Mouse (Mus musculus) kidney, postnatal 10 days (tissue): ENCODE data around the gene Slc3a2.
"Not testable (repeated sequence)": the region's sequence is repeated elsewhere in the genome, so short reads cannot be mapped to it uniquely, and the experiment has no call there.

ENCODE experiments used
- DNase-seq: peaks from one replicate; pipeline ENCODE4 v3.0.0; 2021; ENCODE audit warnings: mixed read lengths

The Slc3a2 gene

GRCm38 (mm10) chr19:8722907-8723573, at the start of gene Slc3a2:
Gene Slc3a2, minus strand, starts transcription at chr19:8723369.
- peak; percentile 96 for DNase-seq

DNA sequence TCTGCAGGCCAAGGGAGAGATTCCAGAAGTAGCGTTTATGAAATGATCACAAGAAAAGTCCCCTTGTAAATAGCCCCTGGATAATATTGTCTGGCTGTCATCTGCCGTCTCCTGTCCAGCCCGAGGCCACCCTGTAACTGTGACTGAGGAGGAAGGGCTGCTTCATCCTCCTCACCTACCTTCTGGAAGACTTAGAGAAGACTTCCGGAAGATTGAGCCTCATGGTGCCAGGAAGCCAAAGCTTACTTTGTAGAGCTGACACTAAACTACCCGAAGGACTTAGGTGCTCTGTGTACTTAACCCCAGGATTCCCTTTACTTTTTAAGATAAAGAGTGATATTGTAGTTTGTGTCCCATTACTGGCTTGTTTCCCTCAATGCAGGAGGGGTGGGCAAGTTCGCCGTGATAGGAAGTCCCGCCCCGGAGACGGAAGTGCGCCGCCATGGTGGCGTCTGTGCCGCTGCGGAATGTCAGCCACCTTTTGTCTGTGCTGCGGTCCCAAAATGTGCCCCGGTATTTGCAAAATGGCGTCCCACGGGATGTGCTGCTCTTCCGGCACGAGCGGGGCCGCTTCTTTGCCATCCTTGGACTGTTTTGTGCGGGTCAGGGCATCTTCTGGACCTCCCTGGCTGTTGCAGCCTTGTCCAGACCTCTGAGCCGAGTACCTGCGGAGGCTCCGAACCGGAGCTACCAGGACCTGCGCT, 47.5 kb upstream of the Slc3a2 start, which contains the start of gene Tmem223:
Gene Tmem223, plus strand, starts transcription at position 430 of the 704 bp plus-strand sequence.
- peak; percentile 90 for DNase-seq

DNA sequence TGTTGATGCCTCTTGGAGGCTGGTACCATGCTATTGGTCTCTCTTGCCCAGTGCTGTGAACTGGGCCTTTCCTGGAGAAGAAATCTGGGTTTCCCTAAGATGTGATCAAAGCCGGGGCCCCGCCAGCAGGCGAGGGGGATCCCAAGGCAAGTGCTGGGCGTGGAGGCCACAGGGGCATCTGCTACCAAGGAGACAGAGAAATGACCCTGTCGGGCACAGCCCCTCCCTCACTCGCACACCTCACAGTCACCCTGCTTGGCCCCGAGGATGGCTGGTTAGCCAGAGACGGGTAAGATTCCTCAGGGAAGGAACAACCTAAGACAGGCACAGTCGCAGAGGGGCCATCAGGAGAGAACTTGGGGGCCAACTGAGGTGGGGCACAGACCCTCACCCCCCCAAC, 42.4 kb upstream of the Slc3a2 start:
- DNase-seq, result no peak

DNA sequence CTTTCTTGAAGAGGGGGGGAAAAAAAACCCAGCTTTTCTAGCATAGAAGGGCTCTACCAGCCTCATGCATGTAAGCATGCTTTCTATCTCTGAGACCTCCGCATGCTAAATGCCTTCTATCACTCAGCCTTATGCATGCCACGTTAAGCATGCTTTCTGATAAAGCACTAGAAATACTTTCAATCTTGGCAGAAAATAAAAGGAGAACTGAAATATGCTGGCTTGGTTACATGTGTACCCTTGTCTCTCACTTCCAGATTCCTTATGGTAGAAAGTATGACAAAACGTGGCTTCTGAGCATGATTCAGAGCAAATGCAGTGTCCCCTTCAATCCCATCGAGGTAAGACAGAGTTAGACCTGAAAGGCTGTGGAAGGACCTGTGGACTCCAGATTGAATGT, 40.1 kb upstream of the Slc3a2 start:
- no peak for DNase-seq

DNA sequence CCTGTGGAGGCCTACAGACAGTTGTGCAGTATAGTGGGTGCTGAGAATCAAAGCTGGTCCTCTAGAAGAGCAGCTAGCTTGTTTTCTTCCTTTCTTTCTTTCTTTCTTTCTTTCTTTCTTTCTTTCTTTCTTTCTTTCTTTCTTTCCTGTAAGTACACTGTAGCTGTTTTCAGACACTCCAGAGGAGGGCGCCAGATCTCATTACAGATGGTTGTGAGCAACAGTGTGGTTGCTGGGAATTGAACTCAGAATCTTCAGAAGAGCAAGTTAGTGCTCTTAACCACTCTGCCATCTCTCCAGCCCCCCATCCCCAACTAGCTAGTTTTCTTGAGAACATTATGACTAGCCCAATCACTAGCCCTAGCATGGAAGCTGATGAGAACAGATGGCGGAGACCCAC, 37.6 kb upstream of the Slc3a2 start:
- no peak for DNase-seq

DNA sequence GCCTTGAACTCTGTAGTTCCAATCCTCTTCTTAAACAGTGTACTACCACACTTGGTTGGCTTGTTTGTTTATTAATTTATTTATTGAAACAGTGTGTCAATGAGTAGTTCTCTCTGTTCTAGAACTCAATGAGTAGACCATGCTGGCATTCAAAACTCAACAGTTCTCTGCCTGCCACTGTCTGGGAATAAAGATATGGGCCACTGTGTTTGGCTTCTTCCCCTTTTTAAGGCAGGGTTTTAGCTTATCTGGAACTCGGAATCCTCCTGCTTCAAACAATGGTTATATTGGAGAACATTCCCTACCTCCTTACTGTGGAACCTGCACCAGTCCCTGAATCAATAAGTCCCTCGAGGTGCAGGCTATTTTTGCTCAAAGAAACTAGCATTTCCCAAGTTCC, 35.7 kb upstream of the Slc3a2 start:
- no peak for DNase-seq

GRCm38 (mm10) chr19:8757471-8757998, 34.4 kb upstream of the Slc3a2 start:
- DNase-seq, result no peak

DNA sequence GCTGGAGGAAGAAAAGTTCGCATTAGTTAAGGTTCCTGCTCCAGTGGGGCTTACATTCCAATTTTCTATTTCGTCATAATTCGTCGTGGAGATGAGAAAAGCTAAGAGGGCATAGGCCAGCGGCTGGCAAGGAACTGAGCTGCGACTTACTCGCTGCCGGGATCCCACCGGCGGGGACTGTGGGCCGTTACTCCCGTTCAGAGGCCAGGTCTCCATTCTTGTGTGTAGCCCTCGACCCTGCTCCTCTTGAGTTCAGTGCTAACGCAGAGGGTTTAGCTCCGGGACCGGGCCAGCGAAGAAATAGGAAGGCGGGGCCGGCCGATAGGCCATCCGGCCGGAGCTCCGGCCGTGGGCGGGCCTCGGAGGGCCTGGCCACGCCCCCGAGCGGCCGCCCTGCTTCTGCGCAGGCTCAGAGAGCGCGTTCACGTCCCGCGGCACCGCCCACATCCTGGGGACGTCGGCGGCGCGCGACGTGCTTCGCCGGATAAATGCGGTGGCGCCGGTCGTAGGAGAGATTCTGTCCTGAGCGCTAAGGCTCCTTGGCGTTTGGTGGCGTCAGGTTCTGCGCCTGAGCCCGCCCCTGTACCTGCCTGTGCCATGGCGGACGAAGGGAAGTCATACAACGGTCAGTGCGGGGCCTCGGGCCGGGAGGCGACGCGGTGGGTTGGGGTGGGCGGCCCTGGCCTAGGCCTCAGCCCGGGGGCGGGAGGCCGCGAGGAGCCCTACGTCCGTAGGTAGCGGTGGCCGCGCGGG, 33.6 kb upstream of the Slc3a2 start, which contains the start of gene Nxf1:
Gene Nxf1, plus strand, starts transcription at position 439 of the 753 bp plus-strand sequence.
- peak; percentile 98 for DNase-seq

- DNase-seq, result no peak
Observed at GRCm38 (mm10) chr19:8755652-8756051, 32.5 kb upstream of the Slc3a2 start.

- DNase-seq, result no peak
Observed at GRCm38 (mm10) chr19:8747368-8747767, 24.2 kb upstream of the Slc3a2 start.

GRCm38 (mm10) chr19:8745382-8745781, 22.2 kb upstream of the Slc3a2 start:
- no peak for DNase-seq

DNA sequence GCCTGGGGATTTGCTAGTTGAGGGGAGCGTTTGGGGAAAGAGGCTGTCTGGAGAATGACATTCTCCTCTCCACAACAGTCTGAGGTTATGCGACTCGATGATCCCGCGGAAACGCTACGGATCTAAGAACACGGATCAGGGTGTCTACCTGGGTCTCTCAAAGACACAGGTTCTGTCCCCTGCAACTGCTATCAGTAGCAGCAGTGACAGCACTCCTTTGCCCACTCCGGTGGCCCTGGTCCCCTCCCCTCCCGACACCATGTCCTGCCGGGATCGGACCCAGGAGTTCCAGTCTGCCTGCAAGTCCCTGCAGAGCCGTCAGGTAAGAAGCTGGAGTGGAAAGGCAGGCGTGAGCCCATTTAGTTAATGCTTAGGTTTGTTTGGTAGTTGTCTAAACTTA, 19.0 kb upstream of the Slc3a2 start:
- DNase-seq, result peak; percentile 22

GRCm38 (mm10) chr19:8741243-8741869, 18.2 kb upstream of the Slc3a2 start, which contains the start of gene Stx5a:
Gene Stx5a, plus strand, starts transcription at chr19:8741413.
- DNase-seq, result peak; percentile 97

- no peak for DNase-seq
Observed at GRCm38 (mm10) chr19:8740603-8741002, 17.4 kb upstream of the Slc3a2 start, which contains the start of gene 1700092M07Rik. Gene 1700092M07Rik, plus strand, starts transcription at chr19:8740718.

DNA sequence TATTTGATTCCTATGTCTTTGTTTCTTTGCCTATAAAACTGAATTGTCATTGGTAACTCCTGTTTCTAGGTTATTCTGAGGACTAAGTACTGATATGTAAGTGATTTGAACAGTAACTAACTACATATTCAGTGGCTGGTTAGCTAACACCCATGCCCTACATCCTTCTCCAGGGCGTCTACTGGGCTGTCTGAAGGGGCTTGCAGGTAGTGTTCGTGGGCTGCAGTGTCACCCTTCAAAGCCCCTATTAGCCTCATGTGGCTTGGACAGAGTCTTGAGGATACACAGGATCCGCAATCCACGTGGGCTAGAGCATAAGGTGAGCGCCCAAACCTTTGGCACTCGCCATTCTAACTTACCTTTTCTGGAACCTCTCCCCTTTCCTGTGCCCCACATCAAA, 16.5 kb upstream of the Slc3a2 start:
- DNase-seq, result no peak

- DNase-seq, result no peak
Observed at GRCm38 (mm10) chr19:8738911-8739310, 15.7 kb upstream of the Slc3a2 start.

DNA sequence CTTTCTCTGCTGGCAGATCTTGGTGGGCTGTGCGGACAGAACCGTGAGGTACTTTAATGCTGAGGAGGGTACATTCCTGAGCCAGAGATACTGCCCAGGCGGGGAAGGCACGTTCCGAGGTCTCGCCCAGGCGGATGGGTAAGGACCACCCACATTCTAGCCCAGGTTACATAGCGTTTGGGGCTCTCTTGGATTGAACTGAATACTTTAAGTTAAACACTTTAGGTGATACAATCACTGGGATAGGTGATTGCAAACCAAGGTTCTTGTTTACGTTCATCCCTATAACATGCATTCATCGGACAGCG, 12.9 kb upstream of the Slc3a2 start:
- DNase-seq, result no peak

DNA sequence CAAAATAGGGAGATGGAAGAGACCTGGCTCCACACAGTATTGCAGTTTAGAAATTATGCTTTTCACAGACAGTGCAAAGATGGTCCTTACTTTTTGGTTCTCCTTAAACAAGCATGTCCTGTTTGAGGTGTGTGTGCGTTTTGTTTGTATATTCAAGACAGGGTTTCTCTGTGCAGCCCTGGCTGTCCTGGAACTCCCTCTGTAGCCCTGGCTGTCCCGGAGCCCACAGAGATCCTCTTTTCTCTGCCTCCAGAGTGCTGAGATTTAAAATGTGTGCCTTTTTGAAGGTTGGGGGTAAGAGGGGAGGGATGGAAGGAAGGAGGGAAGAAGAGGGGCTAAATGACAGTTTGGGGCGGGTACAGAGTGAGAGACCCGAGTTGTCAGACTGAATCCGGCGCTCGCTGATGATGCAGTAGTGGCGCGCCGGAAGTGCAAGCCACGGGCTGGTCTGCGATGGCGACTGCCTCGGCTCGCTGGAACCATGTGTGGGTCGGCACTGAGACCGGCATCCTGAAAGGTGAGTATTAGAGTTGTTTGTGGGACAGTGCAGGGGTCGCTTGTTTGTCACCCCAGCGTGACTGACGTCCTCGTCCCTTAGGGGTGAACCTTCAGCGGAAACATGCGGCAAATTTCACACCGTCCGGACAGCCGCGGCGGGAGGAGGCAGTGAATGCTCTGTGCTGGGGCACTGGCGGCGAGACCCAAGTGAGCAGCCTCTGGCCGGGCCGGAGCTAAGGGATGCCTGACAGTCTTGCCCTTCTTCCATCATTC, 12.4 kb upstream of the Slc3a2 start, which contains the start of gene Wdr74:
Gene Wdr74, plus strand, starts transcription at position 439 of the 771 bp plus-strand sequence.
- peak; percentile 96 for DNase-seq

GRCm38 (mm10) chr19:8734334-8734733, 11.2 kb upstream of the Slc3a2 start:
- no peak for DNase-seq

DNA sequence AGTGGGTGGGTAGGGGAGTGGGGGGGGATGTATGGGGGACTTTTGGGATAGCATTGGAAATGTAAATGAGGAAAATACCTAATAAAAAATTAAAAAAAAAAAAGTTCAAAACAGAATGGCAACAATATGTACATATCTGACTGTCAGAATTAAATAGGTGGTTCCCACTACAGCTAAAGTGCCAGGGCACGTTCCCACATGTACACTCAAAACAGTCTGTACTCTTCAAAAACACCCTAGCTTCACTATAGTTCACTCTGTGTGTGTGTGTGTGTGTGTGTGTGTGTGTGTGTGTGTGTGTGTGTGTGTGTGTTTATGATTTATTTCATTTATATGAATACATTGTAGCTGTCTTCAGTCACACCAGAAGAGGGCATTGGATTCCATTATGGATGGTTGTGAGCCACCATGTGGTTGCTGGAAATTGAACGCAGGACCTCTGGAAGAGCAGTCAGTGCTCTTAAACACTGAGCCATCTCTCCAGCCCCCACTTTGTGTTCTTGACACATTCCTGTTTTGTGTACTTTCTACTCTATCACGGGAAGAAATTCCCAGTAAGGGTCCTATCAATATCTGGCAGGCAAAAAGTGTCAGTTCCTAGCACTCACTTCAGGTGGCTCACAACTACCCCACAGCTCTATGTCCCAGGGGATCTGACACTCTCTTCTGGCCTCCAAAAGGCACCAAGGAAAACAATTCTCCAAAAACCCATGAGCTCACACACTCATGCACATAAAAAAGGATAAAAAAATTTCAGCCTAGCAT, 5.3 kb upstream of the Slc3a2 start:
- not testable (repeated sequence) for DNase-seq

DNA sequence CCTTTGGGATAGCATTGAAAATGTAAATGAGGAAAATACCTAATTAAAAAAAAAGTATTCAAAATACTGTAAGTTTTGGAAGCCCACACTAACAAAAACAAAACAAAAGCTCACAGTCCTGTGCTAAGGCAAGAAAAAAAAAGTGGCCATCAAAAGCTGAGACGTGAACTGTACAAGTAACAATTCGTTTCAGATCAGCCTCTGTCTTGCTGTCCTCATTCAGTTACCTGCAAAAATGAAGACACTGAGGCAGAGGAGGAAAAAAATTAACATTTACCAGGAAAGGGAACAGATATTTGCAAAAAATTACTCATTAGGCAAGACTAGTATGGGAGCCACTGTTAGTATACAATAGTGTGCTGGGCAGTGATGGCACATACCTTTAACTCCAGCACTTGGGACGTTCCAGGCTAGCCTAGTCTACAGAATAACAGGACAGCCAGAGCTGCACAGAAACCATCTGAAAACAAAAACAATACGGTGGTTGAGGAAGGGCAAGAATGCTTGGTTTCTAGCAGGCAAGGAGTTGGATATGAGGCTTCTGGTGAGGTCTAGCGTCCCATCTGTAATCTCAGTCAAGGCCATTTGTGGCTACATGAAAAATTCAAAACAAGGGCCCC, 4.4 kb upstream of the Slc3a2 start:
- no peak for DNase-seq
